23 mouse cellular contexts compared by ENCODE assay signal in genomic region chr17:64210366-64210765, GRCm38 (mm10).
DNase-seq lines count a peak whose midpoint lies in the region; ATAC-seq and TF ChIP-seq lines count a peak whose summit lies in the region.
"Had no signal": no experiment of that assay in that cellular context is flagged by ENCODE, and none has a peak within 500 bp of the region (broad histone marks: within the 10 kb centered on the region; RNA-seq: fewer than 3 reads in every experiment).

No protein-coding gene starts in this region.

- no peaks in the 10 kb centered on the region for H3K27me3 ChIP-seq in heart, embryonic 11.5 days (ENCODE audit: control insufficient read depth, insufficient read depth, low read length)
- no peaks in the 10 kb centered on the region for H3K27me3 ChIP-seq in kidney, embryonic 14.5 days (ENCODE audit: control insufficient read depth, insufficient read depth, low read length)
- H3K27me3 ChIP-seq in lung, embryonic 14.5 days (ENCODE audit: insufficient read depth, low read length), result no peaks in the 10 kb centered on the region
- H3K27me3 ChIP-seq: CH12.LX; embryonic facial prominence, embryonic 13.5 days; forebrain, embryonic 15.5 days; heart, embryonic 13.5 days; hindbrain, embryonic 13.5 days; intestine, embryonic 15.5 days; Patski had no signal

- peak; percentile 74 for DNase-seq in heart, adult 11 months
- no peak for DNase-seq in kidney, adult 9 months
- peak; percentile 16 for DNase-seq in lung, embryonic 14.5 days
- DNase-seq in lung, adult 18-20 months, result no peak
- DNase-seq: adrenal gland, adult 2 months; adrenal gland, postnatal 14 days; B cell, adult 2 months; gastrocnemius, postnatal 25 days; heart, adult 2 months had no signal

- H3K9ac ChIP-seq in heart, embryonic 11.5 days (ENCODE audit: low read depth, low read length), result no peak overlapping the region
- no peak overlapping the region for H3K9ac ChIP-seq in kidney, embryonic 14.5 days (ENCODE audit: low read depth, low read length)
- H3K9ac ChIP-seq in lung, embryonic 14.5 days, result no peak overlapping the region
- H3K9ac ChIP-seq: embryonic facial prominence, embryonic 13.5 days; forebrain, embryonic 12.5 days; forebrain, embryonic 15.5 days; heart, embryonic 13.5 days; hindbrain, embryonic 13.5 days; intestine, embryonic 15.5 days had no signal

- H3K4me1 ChIP-seq in heart, embryonic 11.5 days (ENCODE audit: control insufficient read depth, insufficient read depth, low read length), result peaks cover 3% of the 10 kb centered on the region; the same call in 1 of the 2 replicates
- 0 out of 2 replicates have a peak, but pooled peaks cover 5% of the 10 kb centered on the region for H3K4me1 ChIP-seq in kidney, embryonic 14.5 days (ENCODE audit: control insufficient read depth, insufficient read depth, low read length)
- no peaks in the 10 kb centered on the region for H3K4me1 ChIP-seq in lung, embryonic 14.5 days (ENCODE audit: insufficient read depth)
- H3K4me1 ChIP-seq: forebrain, embryonic 15.5 days; intestine, embryonic 15.5 days had no signal

- 51% methylated on average over 5 of the region's 5 CpGs for WGBS in heart, embryonic 11.5 days (ENCODE audit: insufficient replicate concordance)
- 14% methylated on average over 5 of the region's 5 CpGs for WGBS in kidney, embryonic 14.5 days
- WGBS in lung, embryonic 14.5 days, result 43% methylated on average over 5 of the region's 5 CpGs

- no peak overlapping the region for H3K4me3 ChIP-seq in heart, embryonic 11.5 days (ENCODE audit: low read depth, low read length)
- H3K4me3 ChIP-seq in kidney, embryonic 14.5 days (ENCODE audit: low read length), result no peak overlapping the region
- no peak overlapping the region for H3K4me3 ChIP-seq in lung, embryonic 14.5 days (ENCODE audit: low read depth, low read length)
- H3K4me3 ChIP-seq: embryonic facial prominence, embryonic 13.5 days; erythroblast, embryonic 14.5 days; forebrain, embryonic 12.5 days; forebrain, embryonic 15.5 days; heart, adult 2 months; heart, embryonic 13.5 days; hindbrain, embryonic 10.5 days; hindbrain, embryonic 13.5 days; intestine, embryonic 15.5 days had no signal

- H3K9me3 ChIP-seq in heart, embryonic 11.5 days (replicated peaks; ENCODE audit: control insufficient read depth, low read length), result no peaks in the 10 kb centered on the region
- no peaks in the 10 kb centered on the region for H3K9me3 ChIP-seq in kidney, embryonic 14.5 days (ENCODE audit: control insufficient read depth, low read length)
- no peaks in the 10 kb centered on the region for H3K9me3 ChIP-seq in lung, embryonic 14.5 days (ENCODE audit: low read depth, low read length)
- H3K9me3 ChIP-seq: embryonic facial prominence, embryonic 13.5 days; forebrain, embryonic 12.5 days; forebrain, embryonic 15.5 days; G1E; heart, embryonic 13.5 days; hindbrain, embryonic 10.5 days; hindbrain, embryonic 13.5 days; intestine, embryonic 15.5 days had no signal

- TF ChIP-seq CTCF in lung, embryonic 14.5 days (IDR thresholded peaks at IDR 0.05; ENCODE audit: low read depth), result no peak

- no peak for ATAC-seq in heart, embryonic 11.5 days (replicated peaks; ENCODE audit: insufficient number of reproducible peaks, low FRiP score, low TSS enrichment)
- peak; percentile 44; the same call in 1 of the 2 replicates for ATAC-seq in kidney, embryonic 14.5 days (ENCODE audit: low FRiP score, low TSS enrichment)
- ATAC-seq in lung, embryonic 14.5 days (ENCODE audit: insufficient read depth), result 0 out of 2 replicates have a peak, but pooled peaks have one; percentile 21
- ATAC-seq in cerebellum, adult (ENCODE audit: insufficient number of reproducible peaks, low FRiP score, low TSS enrichment), result no peak
- ATAC-seq: forebrain, embryonic 15.5 days; intestine, embryonic 15.5 days; Patski had no signal

- no peak overlapping the region for H3K27ac ChIP-seq in heart, embryonic 11.5 days (ENCODE audit: low read depth, low read length)
- H3K27ac ChIP-seq in kidney, embryonic 14.5 days (ENCODE audit: low read depth, low read length), result no peak overlapping the region
- H3K27ac ChIP-seq in lung, embryonic 14.5 days (ENCODE audit: low read depth), result no peak overlapping the region
- H3K27ac ChIP-seq: embryonic facial prominence, embryonic 13.5 days; forebrain, embryonic 12.5 days; forebrain, embryonic 15.5 days; heart, adult 2 months; heart, embryonic 13.5 days; hindbrain, embryonic 10.5 days; hindbrain, embryonic 13.5 days; intestine, embryonic 15.5 days had no signal

- no peaks in the 10 kb centered on the region for H3K36me3 ChIP-seq in heart, embryonic 11.5 days (ENCODE audit: control insufficient read depth, insufficient read depth, low read length)
- H3K36me3 ChIP-seq in kidney, embryonic 14.5 days (ENCODE audit: control insufficient read depth, insufficient read depth, low read length), result no peaks in the 10 kb centered on the region
- no peaks in the 10 kb centered on the region for H3K36me3 ChIP-seq in lung, embryonic 14.5 days (ENCODE audit: insufficient read depth)
- H3K36me3 ChIP-seq: embryonic facial prominence, embryonic 13.5 days; forebrain, embryonic 12.5 days; forebrain, embryonic 15.5 days; G1E; heart, embryonic 13.5 days; hindbrain, embryonic 10.5 days; hindbrain, embryonic 13.5 days; intestine, embryonic 15.5 days had no signal

- H3K4me2 ChIP-seq in heart, embryonic 11.5 days, result no peak overlapping the region
- no peak overlapping the region for H3K4me2 ChIP-seq in kidney, embryonic 14.5 days (replicated peaks; ENCODE audit: low read depth, low read length)
- H3K4me2 ChIP-seq in lung, embryonic 14.5 days, result no peak overlapping the region
- H3K4me2 ChIP-seq: embryonic facial prominence, embryonic 13.5 days; forebrain, embryonic 12.5 days; forebrain, embryonic 15.5 days; heart, embryonic 13.5 days; hindbrain, embryonic 13.5 days; intestine, embryonic 15.5 days had no signal

Comparison
In these comparisons a context has a peak if more than half of its experiments do, and no peak if none do; other contexts are left out.
1. DNase-seq: peak in heart, adult 11 months (single experiment) and lung, embryonic 14.5 days (single experiment); none in kidney, adult 9 months (single experiment) and lung, adult 18-20 months (0 of 2).
2. ATAC-seq: peak in kidney, embryonic 14.5 days (single experiment) and lung, embryonic 14.5 days (single experiment); none in heart, embryonic 11.5 days (single experiment) and cerebellum, adult (single experiment).